Mouse (Mus musculus) kidney, postnatal 25 days (tissue): Measurements from ENCODE around the gene Fgfr2.
A peak's percentile ranks its signal among the peaks of the same experiment; 100 is the strongest.

Source experiments
- DNase-seq, 2 experiments: peaks; one replicate each; pipeline ENCODE4 v3.0.0; 2021; ENCODE audit warnings: mixed read lengths in 2 of 2

The Fgfr2 gene

DNA sequence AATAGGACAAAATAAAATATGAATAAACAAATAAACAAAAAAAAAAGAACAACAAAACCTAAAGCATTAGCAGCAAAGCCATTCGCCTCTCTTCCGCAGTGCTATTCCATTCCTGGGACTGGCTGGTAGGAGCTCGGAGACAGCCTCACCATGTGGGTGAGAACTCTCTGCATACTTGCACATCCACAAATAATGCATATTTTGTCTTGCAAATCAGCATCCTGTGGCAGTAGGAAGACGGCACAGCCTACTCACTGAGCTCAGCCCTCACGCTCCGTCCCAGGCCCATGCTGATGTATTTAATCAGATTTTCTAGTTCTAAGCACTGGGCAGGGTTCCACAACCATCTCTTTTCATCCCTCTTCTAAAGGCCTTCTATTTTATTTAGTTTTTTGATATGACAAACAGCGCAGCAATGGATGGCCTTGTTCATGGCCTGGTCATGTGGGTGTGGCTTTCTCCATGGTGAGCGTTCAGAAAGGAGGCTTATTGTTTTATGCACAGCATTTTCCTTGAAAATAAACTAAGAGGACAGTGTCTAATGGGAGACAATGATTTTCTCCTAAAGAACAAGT, 2319.8 kb downstream of the Fgfr2 start:
- DNase-seq = no peak

DNA sequence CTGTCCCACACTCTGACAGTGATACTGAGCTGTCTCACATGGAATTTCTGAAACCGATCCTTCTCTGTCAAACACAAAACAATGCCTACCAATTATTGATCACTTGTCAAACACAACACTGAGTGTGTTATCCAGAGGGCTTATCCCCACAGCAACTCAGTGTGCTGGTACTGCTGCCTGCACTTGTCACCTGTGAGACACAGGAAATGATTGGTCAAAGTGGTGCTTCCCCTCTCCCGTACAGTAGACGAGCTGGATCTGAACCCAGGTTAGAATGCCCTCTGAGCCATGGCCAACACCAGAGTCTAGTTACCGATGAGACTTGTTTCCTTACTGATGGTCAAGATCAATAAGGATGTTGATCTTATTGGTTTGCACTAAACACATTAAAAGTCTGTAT, 2321.3 kb downstream of the Fgfr2 start:
- DNase-seq = no peak

DNA sequence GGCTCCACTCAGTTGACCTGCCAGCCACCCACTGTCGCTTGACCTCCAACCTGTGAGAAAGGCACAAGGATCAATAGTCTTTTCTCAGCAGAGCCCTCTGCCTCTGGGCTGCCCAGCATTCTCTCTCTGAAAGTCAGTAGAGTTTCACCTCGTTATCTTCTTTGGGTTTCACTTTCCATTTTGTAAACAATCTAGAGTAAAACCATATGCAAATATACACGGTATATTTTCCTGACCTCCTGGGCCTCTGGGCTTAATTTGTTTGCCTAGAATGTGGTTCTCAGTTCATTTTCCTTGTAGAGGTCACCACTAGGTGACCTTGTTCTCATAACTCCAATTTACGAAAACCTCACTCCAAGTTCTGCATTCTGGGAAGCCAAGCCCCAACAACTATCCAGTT, 2322.5 kb downstream of the Fgfr2 start:
- DNase-seq = no peak

DNA sequence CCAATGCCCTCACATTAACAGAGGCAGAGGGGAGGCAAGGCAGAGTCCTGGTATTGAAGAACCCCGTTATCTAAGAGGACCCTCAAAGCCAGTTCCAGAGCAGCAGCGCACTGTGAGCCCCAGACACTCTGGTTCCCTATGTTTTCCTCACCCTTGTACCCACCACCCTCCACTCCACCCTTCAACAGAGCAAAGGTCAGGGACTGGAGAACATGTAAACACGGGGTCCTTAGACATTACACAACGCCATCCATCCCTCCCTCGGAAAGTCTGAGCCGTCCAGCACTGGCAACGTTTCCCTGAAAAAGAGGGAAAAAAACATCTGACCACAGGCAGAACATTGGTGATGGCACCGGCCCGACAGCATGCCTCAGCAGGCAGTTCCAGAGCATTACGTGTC, 2323.7 kb downstream of the Fgfr2 start:
- DNase-seq = peak in 1 of 2 experiments; percentile 61

GRCm38 (mm10) chr7:130797524-130797923, 2325.6 kb downstream of the Fgfr2 start:
- no peak for DNase-seq

DNA sequence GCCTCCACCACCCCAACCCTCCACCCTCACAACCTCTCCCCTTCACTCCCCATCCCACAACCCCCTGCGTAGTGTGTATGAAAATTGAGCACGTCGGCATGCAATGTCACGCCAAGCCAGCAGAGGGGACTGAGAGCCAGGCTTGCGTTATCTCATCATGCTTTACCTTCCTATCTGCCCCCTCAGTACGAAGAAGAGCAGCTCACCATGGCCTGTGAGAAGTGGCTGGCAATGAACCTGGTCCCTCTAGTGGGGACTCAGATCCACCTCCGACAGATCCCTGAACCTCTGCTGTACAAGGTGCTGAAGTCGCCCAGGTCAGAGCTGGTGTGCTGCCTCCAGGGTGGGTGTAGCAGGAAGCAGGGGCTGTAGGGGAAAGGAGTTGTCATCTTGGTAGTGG, 2326.4 kb downstream of the Fgfr2 start:
- no peak for DNase-seq

- DNase-seq = no peak
These were observed 2329.5 kb downstream of the Fgfr2 start for GRCm38 (mm10) chr7:130793671-130794070.

- peak in 1 of 2 experiments; percentile 52 for DNase-seq
These were observed 2333.7 kb downstream of the Fgfr2 start for GRCm38 (mm10) chr7:130789456-130789855.

- DNase-seq = peak in 1 of 2 experiments; percentile 24
These were observed 2334.2 kb downstream of the Fgfr2 start for GRCm38 (mm10) chr7:130788950-130789349.

GRCm38 (mm10) chr7:130787537-130787936, 2335.6 kb downstream of the Fgfr2 start:
- DNase-seq = no peak

GRCm38 (mm10) chr7:130786708-130787107, 2336.4 kb downstream of the Fgfr2 start:
- DNase-seq = peak in 1 of 2 experiments; percentile 48

GRCm38 (mm10) chr7:130785923-130786575, 2337.1 kb downstream of the Fgfr2 start:
- DNase-seq = peak; percentile 77 to 94

- no peak for DNase-seq
These were observed 2340.6 kb downstream of the Fgfr2 start for GRCm38 (mm10) chr7:130782501-130783050.

GRCm38 (mm10) chr7:130780866-130781419, 2342.2 kb downstream of the Fgfr2 start:
- DNase-seq = peak in 1 of 2 experiments; percentile 27

- DNase-seq = peak in 1 of 2 experiments; percentile 41
These were observed 2349.1 kb downstream of the Fgfr2 start, which contains the start of gene Btbd16 for GRCm38 (mm10) chr7:130773914-130774630. Gene Btbd16 (plus strand): TSS chr7:130774069.

DNA sequence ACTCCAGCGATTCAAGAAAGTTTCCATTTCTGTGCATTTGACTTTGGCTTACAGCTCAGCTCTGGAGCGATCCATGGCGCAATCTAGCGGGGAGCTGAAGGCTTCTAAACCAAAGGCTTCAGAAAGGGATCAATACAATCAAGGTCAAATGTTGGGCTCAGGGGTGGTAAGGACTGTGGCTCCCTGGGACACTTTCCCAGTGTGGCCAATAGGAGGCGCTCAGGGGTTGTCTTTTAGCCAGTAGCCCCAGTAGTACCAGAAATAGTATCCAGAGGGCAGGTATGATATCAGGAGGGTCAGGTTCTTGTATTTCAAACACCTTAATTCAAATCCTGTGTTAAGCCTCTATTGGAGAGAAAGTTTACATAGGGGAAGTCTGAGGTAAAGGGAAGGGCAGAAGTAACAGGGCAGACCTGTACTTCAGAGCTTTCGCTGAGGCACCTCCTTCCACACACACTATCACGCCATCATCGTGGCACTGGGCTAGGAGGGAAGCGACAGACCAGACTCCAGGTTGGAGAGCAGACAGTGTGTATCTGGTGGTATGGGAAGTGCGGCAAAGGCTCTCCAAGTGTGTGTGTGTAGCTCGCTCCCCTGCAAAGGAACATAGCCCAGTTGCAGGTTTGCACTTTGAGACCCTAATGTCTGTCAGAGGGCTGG, 2349.8 kb downstream of the Fgfr2 start:
- DNase-seq = peak; percentile 62 to 66

DNA sequence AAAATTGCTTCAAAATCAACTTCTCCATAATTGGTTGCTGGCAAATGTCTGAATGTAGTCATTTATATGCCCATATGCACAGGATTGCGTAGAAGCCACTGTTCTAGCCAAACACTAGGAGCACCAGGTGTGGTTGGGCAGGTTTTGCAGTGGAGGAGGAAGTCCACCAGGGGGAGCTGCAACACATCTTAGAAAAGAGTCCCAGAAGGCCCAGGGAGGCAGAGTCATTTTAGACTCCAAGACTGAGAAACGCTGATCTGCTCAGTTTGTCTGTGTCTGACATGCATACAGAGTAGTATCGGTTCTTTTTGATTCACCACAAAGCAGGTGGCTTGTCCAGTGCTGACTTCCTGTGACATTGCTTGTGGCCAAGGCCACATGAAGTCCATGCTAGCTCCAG, 2352.4 kb downstream of the Fgfr2 start:
- peak; percentile 84 to 89 for DNase-seq

DNA sequence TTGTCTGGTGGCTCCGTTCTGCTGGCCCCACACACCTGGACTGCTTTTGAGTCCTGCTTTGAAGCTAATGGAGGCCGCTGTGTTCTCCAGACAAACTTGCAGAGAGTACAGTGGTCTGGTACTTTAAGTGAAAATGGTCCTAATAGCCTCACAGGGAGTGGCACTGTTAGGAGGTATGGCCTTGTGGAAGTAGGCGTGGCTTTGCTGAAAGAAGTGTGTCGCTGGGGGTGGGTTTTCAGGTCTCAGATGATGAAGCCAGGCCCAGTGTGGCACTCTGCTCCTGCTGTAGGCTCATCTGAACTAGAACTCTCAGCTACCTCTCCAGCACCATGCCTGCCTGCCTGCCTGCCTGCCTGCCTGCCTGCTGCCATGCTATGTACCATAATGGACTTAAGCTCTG, 2355.0 kb downstream of the Fgfr2 start:
- DNase-seq = no peak

DNA sequence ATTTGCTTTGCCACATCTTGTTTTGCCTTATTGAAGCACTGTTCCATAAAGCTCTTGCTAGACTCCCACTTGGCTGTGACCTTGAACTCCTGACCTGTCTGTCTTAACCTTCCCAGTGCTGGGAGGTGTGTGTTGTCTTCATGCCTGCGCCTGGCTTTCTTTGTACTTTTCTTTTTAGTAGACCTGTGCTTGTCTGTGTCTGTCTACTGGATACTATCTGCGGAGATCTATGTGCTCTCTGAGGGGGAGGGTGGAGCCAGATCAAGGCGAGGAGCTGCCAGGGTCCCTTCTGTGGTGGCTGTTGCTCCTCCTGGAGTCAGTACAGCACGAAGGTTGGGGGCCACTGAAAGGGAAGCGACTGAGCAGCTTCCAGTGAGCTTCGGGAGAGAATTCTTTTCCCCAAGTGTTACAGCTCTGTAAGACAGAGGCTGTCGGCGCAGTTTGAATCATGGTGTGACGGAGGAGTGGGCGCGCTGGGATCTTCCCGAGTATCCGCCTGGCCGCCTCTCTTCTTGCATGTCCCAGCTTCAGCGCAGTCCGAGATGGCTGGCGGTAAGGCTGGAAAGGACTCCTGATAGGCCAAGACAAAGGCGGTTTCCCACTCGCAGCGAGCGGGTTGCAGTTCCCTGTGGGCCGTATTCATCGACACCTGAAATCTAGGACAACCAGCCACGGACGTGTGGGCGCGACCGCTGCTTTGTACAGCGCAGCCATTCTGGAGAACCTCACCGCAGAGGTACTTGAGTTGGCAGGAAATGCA, 2356.6 kb downstream of the Fgfr2 start:
- DNase-seq = no peak

GRCm38 (mm10) chr7:130764160-130764559, 2359.0 kb downstream of the Fgfr2 start:
- DNase-seq = no peak

GRCm38 (mm10) chr7:130762071-130762897, 2360.9 kb downstream of the Fgfr2 start:
- DNase-seq = peak; percentile 65 to 80
